Mouse (Mus musculus): ENCODE data around the gene Myo15b.

DNA sequence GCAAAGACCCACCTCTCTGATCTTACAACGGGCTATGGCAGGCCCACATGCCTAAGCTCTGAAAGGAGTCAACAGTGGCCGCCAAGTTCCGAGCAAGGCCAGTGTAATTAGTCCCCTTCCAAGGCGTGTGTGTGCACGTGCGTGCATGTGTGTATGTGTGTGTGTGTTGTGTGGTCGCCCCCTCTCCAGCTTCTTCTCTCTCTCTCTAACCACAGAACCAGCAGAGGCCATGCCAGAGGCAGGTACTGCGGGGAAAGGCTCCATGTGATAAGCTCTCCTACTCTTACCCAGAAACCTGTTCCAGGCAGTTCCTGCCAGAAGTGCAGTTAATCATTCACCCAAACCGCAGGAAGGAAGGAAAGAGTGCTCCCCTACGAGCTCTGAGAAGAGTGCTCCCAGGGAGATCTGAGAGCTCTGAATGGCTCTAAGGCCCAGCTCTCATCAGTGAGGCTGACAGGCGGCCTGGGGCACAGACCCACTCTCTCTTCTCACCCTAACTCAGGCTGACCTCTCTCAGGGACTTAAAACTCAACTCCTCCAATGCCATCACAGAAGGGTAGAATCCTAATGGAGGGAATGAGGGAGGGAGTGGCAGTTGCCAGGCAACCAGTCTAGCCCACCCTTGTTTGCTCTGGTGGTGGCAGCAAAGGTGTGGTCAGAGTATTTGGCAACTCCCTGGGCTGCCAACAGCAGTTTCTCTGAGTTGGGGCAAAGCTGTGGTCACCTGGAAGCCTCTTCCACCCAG is 53.6 kb downstream of the Myo15b start, which contains the start of gene Smim6:
- TF ChIP-seq CTCF (IDR thresholded peaks at IDR 0.05; ENCODE audit: control insufficient read depth, insufficient read depth, insufficient replicate concordance, low read depth, low read length) = no peak
- peak; percentile 70 for TF ChIP-seq POLR2A (IDR thresholded peaks at IDR 0.05; ENCODE audit: control insufficient read depth, low read depth, low read length)
